Mouse (Mus musculus): ENCODE measurements around the gene Nuak1.

GRCm38 (mm10) chr10:84408965-84409660 is 31.3 kb downstream of the Nuak1 start:
- TF ChIP-seq CTCF (IDR thresholded peaks at IDR 0.05; ENCODE audit: low read depth) (no peak), EP300 (IDR thresholded peaks at IDR 0.05; ENCODE audit: low read depth) (no peak)
